Comparison of ENCODE assay signal across 22 mouse cellular contexts in genomic region chr16:72575171-72575570, GRCm38 (mm10).
DNase-seq lines count a peak whose midpoint lies in the region; ATAC-seq and TF ChIP-seq lines count a peak whose summit lies in the region.
"Had no signal": no experiment of that assay in that cellular context is flagged by ENCODE, and none has a peak within 500 bp of the region (broad histone marks: within the 10 kb centered on the region; RNA-seq: fewer than 3 reads in every experiment).

No protein-coding gene starts in this region.

- H3K4me3 ChIP-seq in embryonic facial prominence, embryonic 14.5 days (ENCODE audit: low read depth, low read length) = no peak overlapping the region
- H3K4me3 ChIP-seq in embryonic facial prominence, embryonic 10.5 days = no peak overlapping the region
- H3K4me3 ChIP-seq in lung, embryonic 14.5 days (ENCODE audit: low read depth, low read length) = no peak overlapping the region
- no peak overlapping the region for H3K4me3 ChIP-seq in lung, adult 2 months (replicated peaks; ENCODE audit: extremely low read depth, low read depth, low read length)

- WGBS in embryonic facial prominence, embryonic 14.5 days = 75% methylated on average over 1 of the region's 1 CpGs
- 91% methylated on average over 1 of the region's 1 CpGs for WGBS in embryonic facial prominence, embryonic 10.5 days
- 77% methylated on average over 1 of the region's 1 CpGs for WGBS in lung, embryonic 14.5 days
- 87% methylated on average over 1 of the region's 1 CpGs for WGBS in lung, adult 2 months

- H3K9ac ChIP-seq in embryonic facial prominence, embryonic 14.5 days (ENCODE audit: low read depth, low read length) = no peak overlapping the region
- no peak overlapping the region for H3K9ac ChIP-seq in lung, embryonic 14.5 days

- H3K4me2 ChIP-seq in embryonic facial prominence, embryonic 14.5 days (ENCODE audit: low read depth, low read length) = no peak overlapping the region
- no peak overlapping the region for H3K4me2 ChIP-seq in lung, embryonic 14.5 days

- no peak for TF ChIP-seq CTCF in lung, embryonic 14.5 days (IDR thresholded peaks at IDR 0.05; ENCODE audit: low read depth)
- no peak for TF ChIP-seq CTCF in lung, adult 2 months (IDR thresholded peaks at IDR 0.05; ENCODE audit: insufficient read depth, low read length)

- H3K27ac ChIP-seq in embryonic facial prominence, embryonic 14.5 days (replicated peaks; ENCODE audit: low read depth, low read length) = no peak overlapping the region
- H3K27ac ChIP-seq in embryonic facial prominence, embryonic 10.5 days (replicated peaks) = no peak overlapping the region
- H3K27ac ChIP-seq in lung, embryonic 14.5 days (ENCODE audit: low read depth) = no peak overlapping the region

- peak; percentile 61 for DNase-seq in embryonic facial prominence, embryonic 14.5 days (ENCODE audit: low spot score)
- no peak for DNase-seq in embryonic facial prominence, embryonic 10.5 days (ENCODE audit: low spot score)
- peak; percentile 53 for DNase-seq in lung, embryonic 14.5 days
- DNase-seq in lung, adult 2 months = no peak
- peak; percentile 10 for DNase-seq in lung, postnatal 25 days (ENCODE audit: low spot score)
- no peak for DNase-seq in lung, postnatal 10 days
- peak; percentile 13 for DNase-seq in lung, postnatal 36 days
- DNase-seq in lung, postnatal 4 days = no peak
- DNase-seq: adrenal gland, adult 2 months; adrenal gland, adult 8-10 months; adrenal gland, postnatal 10 days; adrenal gland, postnatal 14 days; adrenal gland, postnatal 25 days; adrenal gland, postnatal 36 days; B cell, adult 2 months; cerebellum, adult 11 months; cerebellum, adult 11-12 months had no signal

- no peaks in the 10 kb centered on the region for H3K36me3 ChIP-seq in embryonic facial prominence, embryonic 14.5 days (ENCODE audit: control insufficient read depth, insufficient read depth, low read length)
- no peaks in the 10 kb centered on the region for H3K36me3 ChIP-seq in embryonic facial prominence, embryonic 10.5 days (replicated peaks)
- no peaks in the 10 kb centered on the region for H3K36me3 ChIP-seq in lung, embryonic 14.5 days (ENCODE audit: insufficient read depth)
- H3K36me3 ChIP-seq: G1E had no signal

- TF ChIP-seq POLR2A in lung, adult 2 months (IDR thresholded peaks at IDR 0.05; ENCODE audit: borderline replicate concordance, extremely low read depth, low read depth, low read length) = no peak

- no peaks in the 10 kb centered on the region for H3K27me3 ChIP-seq in embryonic facial prominence, embryonic 14.5 days (replicated peaks; ENCODE audit: control insufficient read depth, insufficient read depth, low read length)
- H3K27me3 ChIP-seq in embryonic facial prominence, embryonic 10.5 days (replicated peaks; ENCODE audit: low read depth, poor library complexity, severe bottlenecking) = no peaks in the 10 kb centered on the region
- no peaks in the 10 kb centered on the region for H3K27me3 ChIP-seq in lung, embryonic 14.5 days (ENCODE audit: insufficient read depth, low read length)
- H3K27me3 ChIP-seq: CH12.LX, Patski had no signal

- no peaks in the 10 kb centered on the region for H3K4me1 ChIP-seq in embryonic facial prominence, embryonic 14.5 days (ENCODE audit: control insufficient read depth, insufficient read depth, low read length)
- 0 out of 2 replicates have a peak, but pooled peaks cover 4% of the 10 kb centered on the region for H3K4me1 ChIP-seq in embryonic facial prominence, embryonic 10.5 days
- no peaks in the 10 kb centered on the region for H3K4me1 ChIP-seq in lung, embryonic 14.5 days (ENCODE audit: insufficient read depth)
- H3K4me1 ChIP-seq in lung, adult 2 months (ENCODE audit: control insufficient read depth, insufficient read depth, low read length) = no peaks in the 10 kb centered on the region

- no peak for ATAC-seq in embryonic facial prominence, embryonic 14.5 days (ENCODE audit: low read depth)
- no peak for ATAC-seq in lung, embryonic 14.5 days (ENCODE audit: insufficient read depth)
- ATAC-seq: activated CD4-positive, CD25-positive, alpha-beta regulatory T cell, adult 4 months; CD4-positive, CD25-positive, alpha-beta regulatory T cell, adult 4 months; Patski had no signal

- no peaks in the 10 kb centered on the region for H3K9me3 ChIP-seq in embryonic facial prominence, embryonic 14.5 days (ENCODE audit: control insufficient read depth, low read length)
- no peaks in the 10 kb centered on the region for H3K9me3 ChIP-seq in embryonic facial prominence, embryonic 10.5 days
- H3K9me3 ChIP-seq in lung, embryonic 14.5 days (ENCODE audit: low read depth, low read length) = no peaks in the 10 kb centered on the region
- H3K9me3 ChIP-seq: G1E had no signal

Comparison
In these comparisons a context has a peak if more than half of its experiments do, and no peak if none do; other contexts are left out.
1. DNase-seq: peak in embryonic facial prominence, embryonic 14.5 days (single experiment), lung, embryonic 14.5 days (single experiment), lung, postnatal 25 days (single experiment) and lung, postnatal 36 days (single experiment); none in embryonic facial prominence, embryonic 10.5 days (single experiment), lung, adult 2 months (single experiment), lung, postnatal 10 days (single experiment) and lung, postnatal 4 days (0 of 2).